Mouse (Mus musculus): ENCODE data around the gene Cxcr3. TPM values are rescaled to one million over a fixed set of nuclear protein-coding genes. Genes with fewer than 3 reads are reported as not detected.
A peak's percentile ranks its signal among the peaks of the same experiment; 100 is the strongest.

The Cxcr3 gene
- total RNA-seq, 1 experiment: not detected

GRCm38 (mm10) chrX:101732644-101733043 lies 1.4 kb downstream of the Cxcr3 start:
- Histone ChIP-seq H3K36me3 (ENCODE audit: control insufficient read depth, insufficient read depth, low read length, poor library complexity, severe bottlenecking) (no peaks in the 10 kb centered on the region), H3K27ac (ENCODE audit: insufficient read depth, low read depth, low read length, poor library complexity, severe bottlenecking) (no peak overlapping the region), H3K9me3 (ENCODE audit: control insufficient read depth, insufficient read depth, low read depth, low read length) (no peaks in the 10 kb centered on the region), H3K9ac (ENCODE audit: insufficient read depth, low read depth, low read length, poor library complexity, severe bottlenecking) (no peak overlapping the region), H3K4me3 (ENCODE audit: insufficient read depth in 1 of 2, low read depth in 1 of 2, low read length in 2 of 2, poor library complexity in 1 of 2, severe bottlenecking in 1 of 2) (no peak overlapping the region), H3K4me1 (ENCODE audit: control insufficient read depth in 2 of 2, insufficient read depth in 2 of 2, low read length in 2 of 2, poor library complexity in 1 of 2) (peaks cover 0 to 4% of the 10 kb centered on the region in 2 experiments; a peak in 1 of 4 replicates)
- in situ Hi-C loops (cut with MboI; ENCODE audit: low sequenced_read_pairs in 2 of 2, unreplicated experiment in 2 of 2): no loop called here
- no peak for DNase-seq (ENCODE audit: low read depth, low spot score)
- no peak for TF ChIP-seq MAFK (IDR thresholded peaks at IDR 0.05; ENCODE audit: insufficient read depth, low read depth, low read length)

- no peaks in the 10 kb centered on the region for H3K9me3 ChIP-seq (ENCODE audit: control insufficient read depth, insufficient read depth, low read depth, low read length)
- H3K36me3 ChIP-seq (ENCODE audit: control insufficient read depth, insufficient read depth, low read length, poor library complexity, severe bottlenecking): no peaks in the 10 kb centered on the region
- peaks cover 0 to 4% of the 10 kb centered on the region in 2 experiments; a peak in 1 of 4 replicates for H3K4me1 ChIP-seq (ENCODE audit: control insufficient read depth in 2 of 2, insufficient read depth in 2 of 2, low read length in 2 of 2, poor library complexity in 1 of 2)
- in situ Hi-C loops (cut with MboI; ENCODE audit: low sequenced_read_pairs in 2 of 2, unreplicated experiment in 2 of 2): no loop called here
- no peak overlapping the region for H3K27ac ChIP-seq (ENCODE audit: insufficient read depth, low read depth, low read length, poor library complexity, severe bottlenecking)
- no peak for DNase-seq (ENCODE audit: low read depth, low spot score)
- no peak overlapping the region for H3K4me3 ChIP-seq (ENCODE audit: insufficient read depth in 1 of 2, low read depth in 1 of 2, low read length in 2 of 2, poor library complexity in 1 of 2, severe bottlenecking in 1 of 2)
- TF ChIP-seq MAFK (IDR thresholded peaks at IDR 0.05; ENCODE audit: insufficient read depth, low read depth, low read length): no peak
- TF ChIP-seq ZC3H11A (IDR thresholded peaks at IDR 0.05; ENCODE audit: borderline replicate concordance, low read depth, low read length): no peak
- no peak for TF ChIP-seq ZNF384 (IDR thresholded peaks at IDR 0.05; ENCODE audit: low read depth, low read length)
- no peak for TF ChIP-seq CHD2 (IDR thresholded peaks at IDR 0.05; ENCODE audit: low read depth, low read length)
- TF ChIP-seq HCFC1 (IDR thresholded peaks at IDR 0.05; ENCODE audit: borderline replicate concordance, insufficient read depth, low read length): no peak
- H3K9ac ChIP-seq (ENCODE audit: insufficient read depth, low read depth, low read length, poor library complexity, severe bottlenecking): no peak overlapping the region
Observed at GRCm38 (mm10) chrX:101730010-101730409, 4.1 kb downstream of the Cxcr3 start.

- in situ Hi-C loops (cut with MboI; ENCODE audit: low sequenced_read_pairs in 2 of 2, unreplicated experiment in 2 of 2): no loop called here
- TF ChIP-seq ZC3H11A (IDR thresholded peaks at IDR 0.05; ENCODE audit: borderline replicate concordance, low read depth, low read length): no peak
- no peak for TF ChIP-seq ZNF384 (IDR thresholded peaks at IDR 0.05; ENCODE audit: low read depth, low read length)
- no peak for TF ChIP-seq CHD2 (IDR thresholded peaks at IDR 0.05; ENCODE audit: low read depth, low read length)
- no peak for TF ChIP-seq MAFK (IDR thresholded peaks at IDR 0.05; ENCODE audit: insufficient read depth, low read depth, low read length)
- no peak for TF ChIP-seq HCFC1 (IDR thresholded peaks at IDR 0.05; ENCODE audit: borderline replicate concordance, insufficient read depth, low read length)
- Histone ChIP-seq H3K4me1 (ENCODE audit: control insufficient read depth in 2 of 2, insufficient read depth in 2 of 2, low read length in 2 of 2, poor library complexity in 1 of 2) (peaks cover 0 to 2% of the 10 kb centered on the region in 2 experiments; a peak in 1 of 4 replicates), H3K36me3 (ENCODE audit: control insufficient read depth, insufficient read depth, low read length, poor library complexity, severe bottlenecking) (no peaks in the 10 kb centered on the region), H3K27ac (ENCODE audit: insufficient read depth, low read depth, low read length, poor library complexity, severe bottlenecking) (no peak overlapping the region), H3K4me3 (ENCODE audit: insufficient read depth in 1 of 2, low read depth in 1 of 2, low read length in 2 of 2, poor library complexity in 1 of 2, severe bottlenecking in 1 of 2) (no peak overlapping the region), H3K9me3 (ENCODE audit: control insufficient read depth, insufficient read depth, low read depth, low read length) (no peaks in the 10 kb centered on the region), H3K9ac (ENCODE audit: insufficient read depth, low read depth, low read length, poor library complexity, severe bottlenecking) (no peak overlapping the region)
- peak; percentile 47 for DNase-seq (ENCODE audit: low read depth, low spot score)
Observed at GRCm38 (mm10) chrX:101720401-101720800, 13.7 kb downstream of the Cxcr3 start.

GRCm38 (mm10) chrX:101705111-101705510 lies 29.0 kb downstream of the Cxcr3 start:
- H3K36me3 ChIP-seq (ENCODE audit: control insufficient read depth, insufficient read depth, low read length, poor library complexity, severe bottlenecking): no peaks in the 10 kb centered on the region
- in situ Hi-C loops (cut with MboI; ENCODE audit: low sequenced_read_pairs in 2 of 2, unreplicated experiment in 2 of 2): no loop called here
- H3K9ac ChIP-seq (ENCODE audit: insufficient read depth, low read depth, low read length, poor library complexity, severe bottlenecking): no peak overlapping the region
- H3K27ac ChIP-seq (ENCODE audit: insufficient read depth, low read depth, low read length, poor library complexity, severe bottlenecking): no peak overlapping the region
- H3K4me3 ChIP-seq (ENCODE audit: insufficient read depth in 1 of 2, low read depth in 1 of 2, low read length in 2 of 2, poor library complexity in 1 of 2, severe bottlenecking in 1 of 2): no peak overlapping the region
- H3K9me3 ChIP-seq (ENCODE audit: control insufficient read depth, insufficient read depth, low read depth, low read length): no peaks in the 10 kb centered on the region
- DNase-seq (ENCODE audit: low read depth, low spot score): no peak
- no peaks in the 10 kb centered on the region for H3K4me1 ChIP-seq (ENCODE audit: control insufficient read depth in 2 of 2, insufficient read depth in 2 of 2, low read length in 2 of 2, poor library complexity in 1 of 2)
- no peak for TF ChIP-seq ZC3H11A (IDR thresholded peaks at IDR 0.05; ENCODE audit: borderline replicate concordance, low read depth, low read length)
- TF ChIP-seq MAFK (IDR thresholded peaks at IDR 0.05; ENCODE audit: insufficient read depth, low read depth, low read length): no peak
- no peak for TF ChIP-seq HCFC1 (IDR thresholded peaks at IDR 0.05; ENCODE audit: borderline replicate concordance, insufficient read depth, low read length)
- TF ChIP-seq ZNF384 (IDR thresholded peaks at IDR 0.05; ENCODE audit: low read depth, low read length): no peak
- TF ChIP-seq CHD2 (IDR thresholded peaks at IDR 0.05; ENCODE audit: low read depth, low read length): no peak

GRCm38 (mm10) chrX:101698232-101698631 lies 35.8 kb downstream of the Cxcr3 start:
- DNase-seq (ENCODE audit: low read depth, low spot score): peak; percentile 75
- Histone ChIP-seq H3K9ac (ENCODE audit: insufficient read depth, low read depth, low read length, poor library complexity, severe bottlenecking) (0 out of 2 replicates have a peak overlapping the region, but pooled peaks have one; percentile 65), H3K9me3 (ENCODE audit: control insufficient read depth, insufficient read depth, low read depth, low read length) (no peaks in the 10 kb centered on the region), H3K4me3 (ENCODE audit: insufficient read depth in 1 of 2, low read depth in 1 of 2, low read length in 2 of 2, poor library complexity in 1 of 2, severe bottlenecking in 1 of 2) (peak overlapping the region; percentile 58), H3K4me1 (ENCODE audit: control insufficient read depth in 2 of 2, insufficient read depth in 2 of 2, low read length in 2 of 2, poor library complexity in 1 of 2) (no peaks in the 10 kb centered on the region), H3K36me3 (ENCODE audit: control insufficient read depth, insufficient read depth, low read length, poor library complexity, severe bottlenecking) (no peaks in the 10 kb centered on the region), H3K27ac (ENCODE audit: insufficient read depth, low read depth, low read length, poor library complexity, severe bottlenecking) (no peak overlapping the region)
- TF ChIP-seq HCFC1 (IDR thresholded peaks at IDR 0.05; ENCODE audit: borderline replicate concordance, insufficient read depth, low read length) (no peak), CHD2 (IDR thresholded peaks at IDR 0.05; ENCODE audit: low read depth, low read length) (peak; percentile 94)
- in situ Hi-C loops (cut with MboI; ENCODE audit: low sequenced_read_pairs in 2 of 2, unreplicated experiment in 2 of 2): no loop called here

Measured in ES-E14 (cell line).